Mouse (Mus musculus): ENCODE measurements around the gene Nipbl. TPM values are rescaled to one million over a fixed set of nuclear protein-coding genes. Genes with fewer than 3 reads are reported as not detected.

The Nipbl gene
- polyA plus RNA-seq, 1 experiment from 2014 or later, result 27.4 TPM

DNA sequence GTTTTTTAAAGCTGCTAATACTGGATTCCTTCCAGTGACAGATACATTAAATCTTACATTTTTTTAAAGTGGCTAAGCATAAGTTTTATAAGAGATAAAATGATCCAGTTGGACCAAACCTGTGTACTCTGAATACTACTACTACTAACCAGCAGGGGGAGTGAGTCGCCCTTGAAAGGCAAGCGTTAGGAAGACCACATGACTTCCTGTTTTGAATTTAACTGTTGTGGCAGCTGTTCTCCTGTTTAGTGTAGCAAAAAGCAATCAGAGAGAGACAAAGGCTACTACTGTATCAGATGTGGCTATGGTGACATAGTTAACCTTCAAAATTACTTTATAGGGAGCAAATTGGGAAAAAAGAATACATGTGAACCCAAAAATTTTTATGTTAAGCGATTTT is 6.8 kb upstream of the Nipbl start:
- H3K4me2 ChIP-seq (replicated peaks; ENCODE audit: low read depth, low read length), result no peak overlapping the region
- ATAC-seq (ENCODE audit: low FRiP score, low TSS enrichment), result peak; percentile 80
- no peak overlapping the region for H3K27ac ChIP-seq (ENCODE audit: low read depth, low read length)
- 44% methylated on average over 3 of the region's 3 CpGs for WGBS
- H3K4me3 ChIP-seq (ENCODE audit: low read length), result no peak overlapping the region
- no peaks in the 10 kb centered on the region for H3K9me3 ChIP-seq (ENCODE audit: control insufficient read depth, low read length)
- H3K36me3 ChIP-seq (ENCODE audit: control insufficient read depth, insufficient read depth, low read length), result no peaks in the 10 kb centered on the region
- peaks cover 7% of the 10 kb centered on the region; the same call in 1 of the 2 replicates for H3K4me1 ChIP-seq (ENCODE audit: control insufficient read depth, insufficient read depth, low read length)
- no peak overlapping the region for H3K9ac ChIP-seq (ENCODE audit: low read depth, low read length)
- no peaks in the 10 kb centered on the region for H3K27me3 ChIP-seq (ENCODE audit: control insufficient read depth, insufficient read depth, low read length)

DNA sequence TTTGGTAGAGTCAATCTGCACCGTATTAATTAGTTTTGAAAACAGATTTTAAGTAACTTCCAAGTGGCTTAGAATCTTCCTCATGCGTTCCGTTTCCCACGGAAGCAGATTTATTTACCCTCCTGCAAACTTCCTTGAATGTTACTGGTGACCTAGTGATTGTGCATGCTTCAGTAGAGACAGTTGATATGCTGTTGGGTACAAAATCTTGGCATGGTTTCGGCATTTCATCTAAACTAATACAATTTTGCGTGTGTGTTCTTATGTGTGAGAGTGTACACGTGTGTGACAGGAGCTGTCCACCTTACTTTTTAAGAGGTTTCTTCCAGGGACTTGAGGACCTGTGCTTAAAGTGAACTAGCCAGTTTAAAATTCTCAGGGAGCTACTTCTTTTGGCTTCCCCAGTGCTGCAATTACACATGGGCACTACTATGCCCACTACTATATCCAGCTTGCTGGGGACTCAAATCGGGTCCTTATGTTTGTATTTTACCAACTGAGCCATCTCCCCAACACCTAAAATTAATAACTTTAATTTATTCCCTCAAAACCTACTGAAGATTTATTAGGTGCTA is 3.0 kb upstream of the Nipbl start:
- peaks cover 7% of the 10 kb centered on the region; the same call in 1 of the 2 replicates for H3K4me1 ChIP-seq (ENCODE audit: control insufficient read depth, insufficient read depth, low read length)
- WGBS, result 52% methylated on average over 8 of the region's 8 CpGs
- no peak overlapping the region; the same call in 1 of the 2 replicates for H3K4me3 ChIP-seq (ENCODE audit: low read length)
- H3K9ac ChIP-seq (ENCODE audit: low read depth, low read length), result no peak overlapping the region
- no peaks in the 10 kb centered on the region for H3K36me3 ChIP-seq (ENCODE audit: control insufficient read depth, insufficient read depth, low read length)
- no peaks in the 10 kb centered on the region for H3K27me3 ChIP-seq (ENCODE audit: control insufficient read depth, insufficient read depth, low read length)
- peak overlapping the region; percentile 96; the same call in 1 of the 2 replicates for H3K4me2 ChIP-seq (replicated peaks; ENCODE audit: low read depth, low read length)
- no peak for ATAC-seq (ENCODE audit: low FRiP score, low TSS enrichment)
- no peaks in the 10 kb centered on the region for H3K9me3 ChIP-seq (ENCODE audit: control insufficient read depth, low read length)
- no peak overlapping the region for H3K27ac ChIP-seq (ENCODE audit: low read depth, low read length)

DNA sequence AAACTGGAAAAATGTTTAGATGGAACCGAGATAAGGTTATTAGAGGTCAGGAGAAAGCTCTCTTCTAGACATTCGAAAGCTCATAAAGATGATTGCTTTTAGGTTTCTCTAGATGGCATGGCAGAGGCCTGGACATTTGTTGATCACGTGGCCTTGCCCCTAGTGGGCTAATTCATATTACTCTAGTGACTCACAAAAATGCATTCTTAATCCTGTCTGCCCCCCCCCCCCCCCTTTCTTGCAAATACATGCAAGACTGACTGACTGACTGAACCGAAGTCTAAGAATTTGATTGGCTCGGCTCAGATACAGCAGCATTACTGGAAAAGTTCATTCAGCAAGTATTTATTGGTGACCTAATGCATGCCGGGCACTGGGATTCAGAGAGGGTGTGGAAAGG is 2.2 kb upstream of the Nipbl start:
- H3K4me1 ChIP-seq (ENCODE audit: control insufficient read depth, insufficient read depth, low read length), result peaks cover 7% of the 10 kb centered on the region; the same call in 1 of the 2 replicates
- peak overlapping the region; percentile 96 for H3K4me2 ChIP-seq (replicated peaks; ENCODE audit: low read depth, low read length)
- 3% methylated on average over 6 of the region's 6 CpGs for WGBS
- peak overlapping the region; percentile 71 for H3K4me3 ChIP-seq (ENCODE audit: low read length)
- no peaks in the 10 kb centered on the region for H3K9me3 ChIP-seq (ENCODE audit: control insufficient read depth, low read length)
- no peaks in the 10 kb centered on the region for H3K36me3 ChIP-seq (ENCODE audit: control insufficient read depth, insufficient read depth, low read length)
- H3K27ac ChIP-seq (ENCODE audit: low read depth, low read length), result no peak overlapping the region; the same call in 1 of the 2 replicates
- ATAC-seq (ENCODE audit: low FRiP score, low TSS enrichment), result no peak
- peak overlapping the region; percentile 95; the same call in 1 of the 2 replicates for H3K9ac ChIP-seq (ENCODE audit: low read depth, low read length)
- H3K27me3 ChIP-seq (ENCODE audit: control insufficient read depth, insufficient read depth, low read length), result no peaks in the 10 kb centered on the region

DNA sequence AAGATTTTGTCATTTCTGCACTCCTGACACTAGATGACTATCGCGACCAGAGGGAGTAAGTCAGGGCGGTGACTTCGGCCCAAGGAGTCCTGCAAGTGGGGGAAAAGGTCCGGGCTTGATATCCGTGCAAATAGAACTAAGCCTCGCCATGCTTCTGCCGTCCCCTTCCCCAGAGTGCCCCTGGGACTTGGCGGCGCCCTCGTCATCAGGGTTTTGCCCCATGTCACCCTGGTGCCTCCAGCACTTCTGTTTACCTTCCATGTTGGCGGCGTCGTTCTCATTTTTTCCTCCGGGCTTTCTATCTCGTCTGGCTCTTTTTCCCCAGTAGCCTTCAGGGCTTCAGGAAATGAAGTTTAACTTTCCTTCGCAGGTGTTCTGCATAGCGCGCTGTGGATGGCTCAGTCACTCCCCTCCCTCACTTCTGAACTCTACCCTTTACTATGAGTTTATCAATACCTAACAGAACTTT is 1.7 kb upstream of the Nipbl start:
- Histone ChIP-seq H3K4me1 (ENCODE audit: control insufficient read depth, insufficient read depth, low read length) (peaks cover 7% of the 10 kb centered on the region; the same call in 1 of the 2 replicates), H3K9ac (ENCODE audit: low read depth, low read length) (peak overlapping the region; percentile 95; the same call in 1 of the 2 replicates), H3K36me3 (ENCODE audit: control insufficient read depth, insufficient read depth, low read length) (no peaks in the 10 kb centered on the region), H3K27ac (ENCODE audit: low read depth, low read length) (peak overlapping the region; percentile 34; the same call in 1 of the 2 replicates), H3K4me2 (replicated peaks; ENCODE audit: low read depth, low read length) (peak overlapping the region; percentile 96), H3K9me3 (ENCODE audit: control insufficient read depth, low read length) (no peaks in the 10 kb centered on the region), H3K27me3 (ENCODE audit: control insufficient read depth, insufficient read depth, low read length) (no peaks in the 10 kb centered on the region), H3K4me3 (ENCODE audit: low read length) (peak overlapping the region; percentile 71)
- 0 out of 2 replicates have a peak, but pooled peaks have one; percentile 8 for ATAC-seq (ENCODE audit: low FRiP score, low TSS enrichment)
- WGBS, result 0% methylated on average over 19 of the region's 19 CpGs

DNA sequence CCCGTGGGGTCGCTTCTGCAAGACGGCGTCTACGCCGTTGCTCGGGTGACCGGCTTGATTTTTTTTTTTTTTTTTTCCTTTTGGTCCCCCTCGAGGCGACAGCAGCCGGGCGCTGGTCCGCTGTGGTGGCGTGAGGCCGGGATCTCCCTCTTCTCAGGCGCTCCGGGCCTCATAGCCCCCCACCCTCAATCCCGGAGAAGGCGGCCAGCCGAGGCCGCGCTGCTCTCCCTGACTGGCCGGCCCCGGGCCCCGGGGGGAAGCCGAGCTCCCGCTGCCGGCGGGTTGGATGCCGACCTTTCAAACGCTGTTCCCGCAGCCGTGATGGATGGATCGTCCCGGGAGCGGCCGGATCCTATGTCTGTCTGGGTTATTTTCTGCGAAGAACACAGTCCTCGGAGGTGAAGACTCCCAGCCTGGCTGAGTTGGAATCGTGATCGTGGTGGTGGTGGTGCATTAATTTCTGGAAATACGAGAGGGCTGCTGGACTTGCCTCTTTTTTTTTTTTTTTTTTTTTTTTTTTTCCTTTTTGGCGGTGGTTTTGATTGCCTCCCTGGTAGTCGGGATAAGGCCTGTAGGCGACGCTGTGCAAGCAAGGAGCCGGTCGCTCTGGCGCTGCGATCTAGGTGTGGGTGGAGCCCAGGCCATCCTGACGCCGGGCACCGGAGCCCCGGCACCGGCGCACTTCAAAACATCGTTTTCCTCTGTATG is 781 bp upstream of the Nipbl start:
- no peaks in the 10 kb centered on the region for H3K27me3 ChIP-seq (ENCODE audit: control insufficient read depth, insufficient read depth, low read length)
- no peaks in the 10 kb centered on the region for H3K9me3 ChIP-seq (ENCODE audit: control insufficient read depth, low read length)
- H3K4me1 ChIP-seq (ENCODE audit: control insufficient read depth, insufficient read depth, low read length), result peaks cover 7% of the 10 kb centered on the region; the same call in 1 of the 2 replicates
- WGBS, result under 1% methylated on average over 55 of the region's 57 CpGs
- no peaks in the 10 kb centered on the region for H3K36me3 ChIP-seq (ENCODE audit: control insufficient read depth, insufficient read depth, low read length)
- H3K27ac ChIP-seq (ENCODE audit: low read depth, low read length), result peak overlapping the region; percentile 98
- H3K9ac ChIP-seq (ENCODE audit: low read depth, low read length), result peak overlapping the region; percentile 95
- ATAC-seq (ENCODE audit: low FRiP score, low TSS enrichment), result peak; percentile 69
- H3K4me2 ChIP-seq (replicated peaks; ENCODE audit: low read depth, low read length), result peak overlapping the region; percentile 96
- H3K4me3 ChIP-seq (ENCODE audit: low read length), result peak overlapping the region; percentile 71

DNA sequence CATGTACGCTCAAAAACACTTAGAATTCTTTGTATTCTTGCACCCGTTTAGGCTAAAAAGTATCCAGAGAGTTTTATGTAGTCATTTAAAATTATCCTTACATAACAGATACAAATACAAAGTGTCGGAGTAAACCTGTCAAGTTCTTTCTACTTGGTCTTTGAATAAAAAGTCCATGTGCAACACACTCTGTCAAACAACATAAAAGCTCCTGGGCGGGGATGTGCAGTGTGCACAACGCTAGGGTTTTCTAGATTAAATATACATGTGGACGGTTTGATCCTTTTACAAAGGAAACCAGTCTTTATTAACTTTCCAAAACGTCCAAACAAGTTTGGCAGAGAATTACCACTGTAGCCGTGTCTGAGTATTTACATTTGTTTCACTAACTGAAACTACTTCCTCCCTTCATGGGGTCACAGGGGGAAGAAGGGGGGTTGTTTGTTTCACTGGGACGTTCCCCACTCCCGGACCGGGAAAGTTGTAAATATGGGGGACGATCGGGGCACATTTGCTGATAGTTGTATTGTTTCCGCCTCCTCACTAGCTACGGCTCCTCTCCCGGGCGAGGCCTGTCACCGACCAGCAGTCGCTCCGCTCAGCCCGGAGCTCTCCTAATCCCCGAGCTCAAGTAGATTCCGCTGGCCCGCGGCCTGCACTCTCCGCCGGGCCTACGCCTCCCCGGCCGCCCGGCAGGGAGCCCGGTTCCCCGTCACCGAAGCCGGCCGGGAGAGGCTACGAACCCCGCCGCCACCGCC is 916 bp downstream of the Nipbl start:
- H3K27me3 ChIP-seq (ENCODE audit: control insufficient read depth, insufficient read depth, low read length), result no peaks in the 10 kb centered on the region
- no peaks in the 10 kb centered on the region for H3K9me3 ChIP-seq (ENCODE audit: control insufficient read depth, low read length)
- no peaks in the 10 kb centered on the region for H3K36me3 ChIP-seq (ENCODE audit: control insufficient read depth, insufficient read depth, low read length)
- peak overlapping the region; percentile 73 for H3K4me2 ChIP-seq (replicated peaks; ENCODE audit: low read depth, low read length)
- H3K4me3 ChIP-seq (ENCODE audit: low read length), result peak overlapping the region; percentile 71
- peak; percentile 47 for ATAC-seq (ENCODE audit: low FRiP score, low TSS enrichment)
- peaks cover 7% of the 10 kb centered on the region; the same call in 1 of the 2 replicates for H3K4me1 ChIP-seq (ENCODE audit: control insufficient read depth, insufficient read depth, low read length)
- peak overlapping the region; percentile 95 for H3K9ac ChIP-seq (ENCODE audit: low read depth, low read length)
- H3K27ac ChIP-seq (ENCODE audit: low read depth, low read length), result peak overlapping the region; percentile 98
- under 1% methylated on average over 40 of the region's 40 CpGs for WGBS

DNA sequence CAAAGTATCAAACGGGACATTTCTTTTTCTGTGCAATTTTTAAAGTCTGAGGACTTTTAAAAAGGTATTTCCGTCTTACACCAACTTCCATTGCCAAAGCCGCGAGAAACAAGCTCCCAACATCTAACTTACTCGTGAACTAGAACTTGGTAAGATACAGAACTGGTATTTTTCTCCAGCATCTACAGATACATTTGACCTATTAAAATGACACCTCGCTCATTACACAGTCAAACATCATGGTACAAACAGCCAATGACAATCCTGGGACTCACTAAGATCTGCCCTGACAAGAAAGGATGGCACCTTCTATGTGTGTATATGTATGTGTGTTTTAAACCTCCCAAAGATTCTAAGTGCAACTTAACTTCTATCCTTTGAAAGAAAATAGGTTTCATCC is 1.5 kb downstream of the Nipbl start:
- Histone ChIP-seq H3K4me1 (ENCODE audit: control insufficient read depth, insufficient read depth, low read length) (peaks cover 7% of the 10 kb centered on the region; the same call in 1 of the 2 replicates), H3K4me3 (ENCODE audit: low read length) (peak overlapping the region; percentile 71), H3K27ac (ENCODE audit: low read depth, low read length) (no peak overlapping the region; the same call in 1 of the 2 replicates), H3K27me3 (ENCODE audit: control insufficient read depth, insufficient read depth, low read length) (no peaks in the 10 kb centered on the region), H3K9ac (ENCODE audit: low read depth, low read length) (peak overlapping the region; percentile 95), H3K4me2 (replicated peaks; ENCODE audit: low read depth, low read length) (peak overlapping the region; percentile 73), H3K9me3 (ENCODE audit: control insufficient read depth, low read length) (no peaks in the 10 kb centered on the region), H3K36me3 (ENCODE audit: control insufficient read depth, insufficient read depth, low read length) (no peaks in the 10 kb centered on the region)
- no peak for ATAC-seq (ENCODE audit: low FRiP score, low TSS enrichment)
- WGBS, result 3% methylated on average over 6 of the region's 6 CpGs

DNA sequence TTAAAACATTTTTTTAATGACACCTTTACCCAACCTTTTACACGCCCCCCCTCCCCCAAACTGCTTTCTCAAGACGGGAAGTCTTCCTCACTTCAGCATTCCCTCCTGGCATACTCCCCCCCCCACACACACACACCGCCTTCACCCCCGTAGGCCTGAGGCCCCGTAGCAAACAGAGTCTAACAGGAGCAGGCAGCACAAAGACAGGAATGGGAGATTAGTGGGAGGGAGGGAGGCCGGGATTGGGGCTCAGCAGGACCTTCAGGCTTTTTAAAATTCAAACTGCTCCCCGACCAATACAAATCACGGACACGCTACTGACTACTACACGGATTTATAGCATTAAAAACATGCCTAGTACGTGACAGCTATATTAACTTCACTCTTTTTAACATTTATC is 2.1 kb downstream of the Nipbl start:
- Histone ChIP-seq H3K4me3 (ENCODE audit: low read length) (peak overlapping the region; percentile 71), H3K27me3 (ENCODE audit: control insufficient read depth, insufficient read depth, low read length) (no peaks in the 10 kb centered on the region), H3K4me2 (replicated peaks; ENCODE audit: low read depth, low read length) (peak overlapping the region; percentile 73), H3K4me1 (ENCODE audit: control insufficient read depth, insufficient read depth, low read length) (peaks cover 2% of the 10 kb centered on the region; the same call in 1 of the 2 replicates), H3K9ac (ENCODE audit: low read depth, low read length) (peak overlapping the region; percentile 95), H3K27ac (ENCODE audit: low read depth, low read length) (peak overlapping the region; percentile 43; the same call in 1 of the 2 replicates), H3K9me3 (ENCODE audit: control insufficient read depth, low read length) (no peaks in the 10 kb centered on the region), H3K36me3 (ENCODE audit: control insufficient read depth, insufficient read depth, low read length) (no peaks in the 10 kb centered on the region)
- no peak for ATAC-seq (ENCODE audit: low FRiP score, low TSS enrichment)
- 2% methylated on average over 11 of the region's 11 CpGs for WGBS

All from kidney, embryonic 14.5 days (tissue).